ENCODE assay signal across 17 mouse cellular contexts in the genomic region with DNA sequence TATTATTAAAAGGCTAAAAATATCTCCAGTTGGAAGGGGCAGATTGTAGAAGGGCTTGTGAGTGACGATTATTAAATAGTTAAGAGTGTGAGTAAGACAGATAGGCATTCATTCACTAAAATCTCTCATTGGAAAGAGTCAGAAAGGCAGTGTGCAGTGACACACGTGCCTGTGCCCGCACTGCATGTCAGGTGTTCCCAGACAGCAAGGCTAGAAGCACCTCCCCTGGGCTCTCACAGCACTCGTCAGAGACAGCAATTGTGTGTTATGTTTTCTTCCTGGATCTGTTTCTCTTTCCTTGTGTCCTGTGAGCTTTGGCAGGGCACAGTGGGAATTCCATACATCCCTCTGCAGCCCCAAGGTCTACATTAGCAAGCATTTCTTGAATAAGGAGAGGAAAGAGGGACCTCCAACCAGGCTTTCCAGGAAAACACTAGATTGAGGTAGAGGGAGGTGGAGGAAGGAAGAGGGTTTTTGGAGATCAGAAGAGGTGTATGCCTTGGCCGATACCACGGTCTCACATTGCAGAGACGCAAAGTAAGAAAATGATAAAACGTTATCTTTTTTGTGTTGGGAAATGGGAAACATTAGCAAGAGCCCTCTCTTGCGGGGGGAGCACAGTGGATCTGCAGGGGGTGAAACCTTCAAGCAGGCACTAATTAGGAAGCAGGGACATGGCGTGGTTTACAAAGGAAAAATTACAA. TPM values are rescaled to one million over a fixed set of nuclear protein-coding genes. Genes with fewer than 3 reads are reported as not detected.
DNase-seq lines count a peak whose midpoint lies in the region; ATAC-seq lines count a peak whose summit lies in the region.
"Had no signal": no experiment of that assay in that cellular context is flagged by ENCODE, and none has a peak within 500 bp of the region (broad histone marks: within the 10 kb centered on the region; RNA-seq: fewer than 3 reads in every experiment).

No protein-coding gene starts in this region.

- H3K4me1 ChIP-seq in heart, embryonic 16.5 days (ENCODE audit: control insufficient read depth, insufficient read depth, low read length), result peaks cover 19% of the 10 kb centered on the region
- peaks cover 57% of the 10 kb centered on the region for H3K4me1 ChIP-seq in erythroblast, embryonic 14.5 days (ENCODE audit: control insufficient read depth)
- H3K4me1 ChIP-seq in liver, embryonic 16.5 days (ENCODE audit: control insufficient read depth, low read depth, low read length), result peaks cover 31% of the 10 kb centered on the region
- H3K4me1 ChIP-seq: midbrain, embryonic 15.5 days had no signal

- H3K9me3 ChIP-seq in heart, embryonic 16.5 days (replicated peaks; ENCODE audit: control insufficient read depth, low read length), result no peaks in the 10 kb centered on the region
- H3K9me3 ChIP-seq in erythroblast, embryonic 14.5 days (ENCODE audit: control insufficient read depth, low read length), result no peaks in the 10 kb centered on the region
- H3K9me3 ChIP-seq in liver, embryonic 16.5 days (replicated peaks; ENCODE audit: control insufficient read depth, low read length), result no peaks in the 10 kb centered on the region
- H3K9me3 ChIP-seq: hindbrain, embryonic 13.5 days; midbrain, embryonic 15.5 days had no signal

- no peaks in the 10 kb centered on the region for H3K36me3 ChIP-seq in heart, embryonic 16.5 days (ENCODE audit: control insufficient read depth, insufficient read depth)
- no peaks in the 10 kb centered on the region; the same call in 1 of the 2 replicates for H3K36me3 ChIP-seq in erythroblast, embryonic 14.5 days (ENCODE audit: control insufficient read depth)
- no peaks in the 10 kb centered on the region for H3K36me3 ChIP-seq in liver, embryonic 16.5 days (ENCODE audit: control insufficient read depth, insufficient read depth)
- H3K36me3 ChIP-seq: hindbrain, embryonic 13.5 days; midbrain, embryonic 15.5 days had no signal

- H3K9ac ChIP-seq in heart, embryonic 16.5 days (ENCODE audit: low read length), result no peak overlapping the region
- H3K9ac ChIP-seq in liver, embryonic 16.5 days (ENCODE audit: low read depth, low read length), result 0 out of 2 replicates have a peak overlapping the region, but pooled peaks have one; percentile 21
- H3K9ac ChIP-seq: hindbrain, embryonic 13.5 days; midbrain, embryonic 15.5 days had no signal

- peak overlapping the region; percentile 64 for H3K27ac ChIP-seq in heart, embryonic 16.5 days (ENCODE audit: low read length)
- peak overlapping the region; percentile 54; the same call in 1 of the 2 replicates for H3K27ac ChIP-seq in liver, embryonic 16.5 days (ENCODE audit: low read length)
- H3K27ac ChIP-seq: hindbrain, embryonic 13.5 days; midbrain, embryonic 15.5 days; stomach, postnatal 0 days had no signal

- H3K4me2 ChIP-seq in heart, embryonic 16.5 days (ENCODE audit: low read depth, low read length), result peak overlapping the region; percentile 39
- H3K4me2 ChIP-seq in liver, embryonic 16.5 days (ENCODE audit: low read depth, low read length), result peak overlapping the region; percentile 41
- H3K4me2 ChIP-seq: hindbrain, embryonic 13.5 days; midbrain, embryonic 15.5 days had no signal

- WGBS in heart, embryonic 16.5 days, result 46% methylated on average over 10 of the region's 10 CpGs
- WGBS in liver, embryonic 16.5 days (ENCODE audit: insufficient replicate concordance), result 32% methylated on average over 10 of the region's 10 CpGs

- no peak for DNase-seq in heart, adult 9 months (ENCODE audit: low spot score in 2 of 2)
- peak; percentile 63 to 79 for DNase-seq in thymus, postnatal 36 days
- no peak for DNase-seq in retina, postnatal 1 day
- DNase-seq in right cerebral cortex, postnatal 14 days, result no peak
- DNase-seq: cerebellum, adult 18-20 months; gastrocnemius, postnatal 14 days; kidney, adult 18-20 months; kidney, postnatal 4 days; lung, postnatal 4 days; spleen, adult 18-20 months had no signal

- peak; percentile 66 for ATAC-seq in heart, embryonic 16.5 days (replicated peaks; ENCODE audit: extremely low read depth, insufficient read depth, low FRiP score)
- peak; percentile 44 for ATAC-seq in liver, embryonic 16.5 days (ENCODE audit: low read depth)
- ATAC-seq in megakaryocyte, adult 5-6 weeks (ENCODE audit: poor library complexity, severe bottlenecking), result no peak
- ATAC-seq: midbrain, embryonic 15.5 days had no signal

- no peaks in the 10 kb centered on the region for H3K27me3 ChIP-seq in heart, embryonic 16.5 days (ENCODE audit: control insufficient read depth, insufficient read depth, low read length)
- no peaks in the 10 kb centered on the region for H3K27me3 ChIP-seq in erythroblast, embryonic 14.5 days (ENCODE audit: control insufficient read depth)
- no peaks in the 10 kb centered on the region for H3K27me3 ChIP-seq in liver, embryonic 16.5 days (ENCODE audit: control insufficient read depth, insufficient read depth, low read depth, low read length)
- H3K27me3 ChIP-seq: hindbrain, embryonic 13.5 days; midbrain, embryonic 15.5 days had no signal

- no peak overlapping the region for H3K4me3 ChIP-seq in heart, embryonic 16.5 days (ENCODE audit: low read length)
- H3K4me3 ChIP-seq in erythroblast, embryonic 14.5 days (replicated peaks), result peak overlapping the region; percentile 25
- no peak overlapping the region for H3K4me3 ChIP-seq in liver, embryonic 16.5 days (ENCODE audit: low read depth, low read length)
- H3K4me3 ChIP-seq: hindbrain, embryonic 13.5 days; midbrain, embryonic 15.5 days had no signal

RNA-seq across cellular contexts. Expression of a gene that starts 49.2 kb away (rescaled TPM):
- 28.0 and 29.2 TPM in 2 replicates for polyA plus RNA-seq in heart, embryonic 16.5 days (2015; fragmentation: Nextera tagmentation; extraction: Ambion mirVana)
- 0.09 and 0.18 TPM in 2 replicates for polyA plus RNA-seq in erythroblast, embryonic 14.5 days (2012)
- polyA plus RNA-seq in liver, embryonic 16.5 days (2015; fragmentation: Nextera tagmentation; extraction: Ambion mirVana), result 16.1 and 17.2 TPM in 2 replicates
- total RNA-seq in megakaryocyte, adult 5-6 weeks (2015), result 22.5 and 23.7 TPM in 2 replicates
- total RNA-seq in megakaryocyte, adult 5-6 weeks (2017), result 21.9 and 23.8 TPM in 2 replicates

RNA-seq across cellular contexts. Expression of a gene that starts 49.4 kb away (rescaled TPM):
- polyA plus RNA-seq in heart, embryonic 16.5 days (2015; fragmentation: Nextera tagmentation; extraction: Ambion mirVana), result 624 and 757 TPM in 2 replicates
- 65.4 and 99.1 TPM in 2 replicates for polyA plus RNA-seq in erythroblast, embryonic 14.5 days (2012)
- 379 and 433 TPM in 2 replicates for polyA plus RNA-seq in liver, embryonic 16.5 days (2015; fragmentation: Nextera tagmentation; extraction: Ambion mirVana)
- 803 and 833 TPM in 2 replicates for total RNA-seq in megakaryocyte, adult 5-6 weeks (2015)
- total RNA-seq in megakaryocyte, adult 5-6 weeks (2017), result 665 and 708 TPM in 2 replicates

Comparison
In these comparisons a context has a peak if more than half of its experiments do, and no peak if none do; other contexts are left out.
1. DNase-seq: peak in thymus, postnatal 36 days (2 of 2); none in heart, adult 9 months (0 of 2), retina, postnatal 1 day (single experiment) and right cerebral cortex, postnatal 14 days (single experiment).
2. RNA of a gene that starts 49.2 kb away (polyA plus RNA-seq): 28.0 to 29.2 TPM in heart, embryonic 16.5 days and 16.1 to 17.2 TPM in liver, embryonic 16.5 days; 0.09 to 0.18 TPM in erythroblast, embryonic 14.5 days; every median in the first group is over 10 times any median in the second.